Comparison of ENCODE assay signal across 8 mouse cellular contexts in the genomic region with DNA sequence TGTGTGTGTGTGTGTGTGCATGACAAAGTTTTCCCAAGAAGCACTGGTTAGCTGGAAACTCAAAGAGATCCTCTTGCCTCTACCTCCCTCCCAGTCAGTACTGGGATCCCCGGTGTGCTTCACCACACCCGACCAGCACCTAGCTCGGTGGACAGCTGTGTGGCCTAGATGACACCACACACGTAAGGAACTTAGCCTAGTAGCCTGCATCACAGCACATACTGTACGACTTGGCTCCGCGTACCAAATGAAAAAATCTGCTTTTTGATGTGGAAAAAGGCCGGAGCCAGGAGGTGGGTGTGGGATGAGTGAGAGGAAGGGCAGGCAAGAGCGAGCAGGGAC. TPM values are rescaled to one million over a fixed set of nuclear protein-coding genes. Genes with fewer than 3 reads are reported as not detected.
DNase-seq lines count a peak whose midpoint lies in the region; ATAC-seq lines count a peak whose summit lies in the region.

No protein-coding gene starts in this region.

- ATAC-seq in megakaryocyte, adult 5-6 weeks (ENCODE audit: poor library complexity, severe bottlenecking) = no peak
- ATAC-seq in embryonic facial prominence, embryonic 11.5 days (replicated peaks; ENCODE audit: insufficient number of reproducible peaks, low FRiP score, low TSS enrichment, low read depth) = no peak
- peak; percentile 43 for ATAC-seq in intestine, embryonic 16.5 days
- ATAC-seq in neural tube, embryonic 13.5 days (ENCODE audit: low read depth) = no peak
- ATAC-seq in monocyte, adult 5-6 weeks (replicated peaks; ENCODE audit: insufficient number of reproducible peaks, low FRiP score, low TSS enrichment, poor library complexity, severe bottlenecking) = no peak; the same call in 1 of the 2 replicates

- peak; percentile 19 for DNase-seq in embryonic facial prominence, embryonic 11.5 days (ENCODE audit: low spot score)
- DNase-seq in layer of hippocampus, adult 9-10 months (ENCODE audit: low spot score) = no peak
- no peak for DNase-seq in kidney, postnatal 36 days

- H3K27me3 ChIP-seq in megakaryocyte, embryonic 14.5 days (replicated peaks) = no peaks in the 10 kb centered on the region
- no peaks in the 10 kb centered on the region for H3K27me3 ChIP-seq in embryonic facial prominence, embryonic 11.5 days (ENCODE audit: control insufficient read depth, insufficient read depth, low read length)
- no peaks in the 10 kb centered on the region for H3K27me3 ChIP-seq in intestine, embryonic 16.5 days (replicated peaks; ENCODE audit: control insufficient read depth, insufficient read depth, low read length)
- H3K27me3 ChIP-seq in neural tube, embryonic 13.5 days = no peaks in the 10 kb centered on the region

- peak overlapping the region; percentile 56 for H3K27ac ChIP-seq in embryonic facial prominence, embryonic 11.5 days (replicated peaks; ENCODE audit: low read depth, low read length)
- H3K27ac ChIP-seq in intestine, embryonic 16.5 days (ENCODE audit: low read length) = peak overlapping the region; percentile 76
- H3K27ac ChIP-seq in neural tube, embryonic 13.5 days (replicated peaks) = peak overlapping the region; percentile 85

- H3K4me3 ChIP-seq in megakaryocyte, embryonic 14.5 days (replicated peaks) = peak overlapping the region; percentile 100
- H3K4me3 ChIP-seq in embryonic facial prominence, embryonic 11.5 days (ENCODE audit: low read depth, low read length) = peak overlapping the region; percentile 67
- H3K4me3 ChIP-seq in intestine, embryonic 16.5 days (ENCODE audit: low read length) = peak overlapping the region; percentile 66
- H3K4me3 ChIP-seq in neural tube, embryonic 13.5 days = peak overlapping the region; percentile 63

- peaks cover 35% of the 10 kb centered on the region for H3K4me1 ChIP-seq in megakaryocyte, embryonic 14.5 days
- no peaks in the 10 kb centered on the region for H3K4me1 ChIP-seq in embryonic facial prominence, embryonic 11.5 days (ENCODE audit: control insufficient read depth, insufficient read depth, low read length)
- H3K4me1 ChIP-seq in intestine, embryonic 16.5 days (ENCODE audit: control insufficient read depth, insufficient read depth, low read length) = peaks cover 15% of the 10 kb centered on the region
- H3K4me1 ChIP-seq in neural tube, embryonic 13.5 days (replicated peaks) = peaks cover 21% of the 10 kb centered on the region

- H3K36me3 ChIP-seq in megakaryocyte, embryonic 14.5 days (replicated peaks; ENCODE audit: low read length) = peaks cover 30% of the 10 kb centered on the region
- H3K36me3 ChIP-seq in embryonic facial prominence, embryonic 11.5 days (replicated peaks; ENCODE audit: control insufficient read depth, insufficient read depth, low read depth, low read length) = no peaks in the 10 kb centered on the region
- no peaks in the 10 kb centered on the region for H3K36me3 ChIP-seq in intestine, embryonic 16.5 days (ENCODE audit: control insufficient read depth, insufficient read depth, low read length)
- H3K36me3 ChIP-seq in neural tube, embryonic 13.5 days = no peaks in the 10 kb centered on the region

- H3K9me3 ChIP-seq in megakaryocyte, embryonic 14.5 days = no peaks in the 10 kb centered on the region
- H3K9me3 ChIP-seq in embryonic facial prominence, embryonic 11.5 days (replicated peaks; ENCODE audit: control insufficient read depth, low read length) = no peaks in the 10 kb centered on the region
- no peaks in the 10 kb centered on the region for H3K9me3 ChIP-seq in intestine, embryonic 16.5 days (ENCODE audit: control insufficient read depth, low read length)
- H3K9me3 ChIP-seq in neural tube, embryonic 13.5 days = no peaks in the 10 kb centered on the region

- WGBS in embryonic facial prominence, embryonic 11.5 days = 2% methylated on average over 9 of the region's 9 CpGs
- 2% methylated on average over 9 of the region's 9 CpGs for WGBS in intestine, embryonic 16.5 days
- 2% methylated on average over 9 of the region's 9 CpGs for WGBS in neural tube, embryonic 13.5 days

- peak overlapping the region; percentile 55 for H3K4me2 ChIP-seq in embryonic facial prominence, embryonic 11.5 days (ENCODE audit: low read depth, low read length)
- peak overlapping the region; percentile 73 for H3K4me2 ChIP-seq in intestine, embryonic 16.5 days (ENCODE audit: low read depth, low read length)
- peak overlapping the region; percentile 87 for H3K4me2 ChIP-seq in neural tube, embryonic 13.5 days

- H3K9ac ChIP-seq in embryonic facial prominence, embryonic 11.5 days (replicated peaks; ENCODE audit: low read length) = peak overlapping the region; percentile 81
- peak overlapping the region; percentile 74 for H3K9ac ChIP-seq in intestine, embryonic 16.5 days (ENCODE audit: low read depth, low read length)
- peak overlapping the region; percentile 79 for H3K9ac ChIP-seq in neural tube, embryonic 13.5 days

RNA-seq across cellular contexts. Expression of a gene that starts 0.5 kb away (rescaled TPM):
- polyA plus RNA-seq in megakaryocyte, embryonic 14.5 days (2012; ENCODE audit: insufficient read depth, low replicate concordance) = 5.3 and 14.1 TPM in 2 replicates
- total RNA-seq in megakaryocyte, adult 5-6 weeks (2015) = 9.7 and 9.8 TPM in 2 replicates
- 7.5 and 8.9 TPM in 2 replicates for total RNA-seq in megakaryocyte, adult 5-6 weeks (2017)
- polyA plus RNA-seq in embryonic facial prominence, embryonic 11.5 days (2014; fragmentation: Nextera tagmentation; extraction: Ambion mirVana) = 12.1 and 13.9 TPM in 2 replicates
- 8.5 and 9.3 TPM in 2 replicates for polyA plus RNA-seq in intestine, embryonic 16.5 days (2015; fragmentation: Nextera tagmentation; extraction: Ambion mirVana)
- polyA plus RNA-seq in neural tube, embryonic 13.5 days (2015; fragmentation: Nextera tagmentation; extraction: Ambion mirVana) = 5.4 and 7.0 TPM in 2 replicates
- 11.4 to 18.1 TPM (median 16.3 TPM) in 3 replicates for total RNA-seq in monocyte, adult 5-6 weeks (2017)
